Mouse (Mus musculus) adrenal gland, postnatal 14 days (tissue): Measurements from ENCODE around the gene Dera. TPM values are rescaled to one million over a fixed set of nuclear protein-coding genes. Genes with fewer than 3 reads are reported as not detected.

Experiments
- DNase-seq: peaks from one replicate; pipeline ENCODE4 v3.0.0; 2021; ENCODE audit warnings: mixed read lengths
- total RNA-seq: library from RNA; stranded (reverse); gene quantifications from 2 replicates; pipeline ENCODE4 v1.2.3, GENCODE M21; 2021

The Dera gene
- total RNA-seq, 1 experiment from 2014 or later = 28.9 TPM

DNA sequence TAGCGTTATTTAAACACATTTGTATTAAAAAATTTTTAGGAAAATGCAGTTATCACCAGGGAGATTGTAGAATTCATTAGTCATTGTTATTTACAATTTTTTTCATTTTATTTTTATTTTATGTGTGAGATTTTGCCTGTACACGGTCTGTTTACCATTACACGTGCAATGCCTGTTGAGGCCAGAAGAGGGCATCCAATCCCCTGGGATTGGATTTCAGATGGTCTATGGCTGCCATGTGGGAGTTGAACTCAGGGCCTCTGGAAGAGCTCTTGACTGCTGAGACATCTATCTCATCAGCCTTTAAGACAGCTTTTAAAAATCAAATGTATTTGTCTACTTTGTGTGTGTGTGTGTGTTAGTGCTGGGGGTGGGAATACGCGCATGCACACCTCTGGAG is 2.0 kb downstream of the Dera start:
- DNase-seq = peak; percentile 60

- DNase-seq = no peak
These were observed 3.5 kb downstream of the Dera start for GRCm38 (mm10) chr6:137757891-137758290.

- DNase-seq = no peak
These were observed 5.3 kb downstream of the Dera start for GRCm38 (mm10) chr6:137759681-137760080.

- no peak for DNase-seq
These were observed 6.6 kb downstream of the Dera start for GRCm38 (mm10) chr6:137760966-137761365.

DNA sequence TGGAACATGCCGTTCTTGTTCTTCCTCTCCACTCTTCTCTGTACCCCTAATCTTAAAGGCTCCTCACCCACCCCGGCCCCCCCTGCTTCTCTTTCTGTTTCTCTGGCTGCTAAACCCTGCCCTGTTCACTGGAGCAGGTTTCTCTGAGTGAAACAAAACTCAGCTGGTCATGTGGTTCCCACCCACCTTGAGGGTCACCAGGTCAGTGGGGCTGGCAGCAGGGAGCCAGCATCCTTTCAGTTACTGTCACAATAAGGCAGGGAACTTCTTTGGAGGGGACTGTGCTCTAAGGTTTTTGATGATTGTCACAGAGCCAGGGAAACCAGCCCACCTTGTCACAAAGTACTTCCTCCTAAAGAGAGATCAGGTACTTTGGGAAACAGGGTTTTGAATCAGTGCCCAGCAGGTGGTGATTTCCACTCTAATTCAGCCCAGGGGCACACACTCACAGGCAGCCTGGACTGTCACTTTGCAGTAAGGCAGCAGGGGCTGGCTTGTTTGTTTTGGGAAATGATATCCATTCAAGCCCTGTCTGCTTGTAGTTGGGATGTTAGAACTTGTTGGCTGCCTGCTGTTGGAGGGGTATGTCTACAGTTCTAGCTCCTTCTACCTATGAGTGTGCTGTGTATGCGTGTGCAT is 10.3 kb downstream of the Dera start:
- DNase-seq = no peak

- no peak for DNase-seq
These were observed 11.8 kb downstream of the Dera start for GRCm38 (mm10) chr6:137766177-137766576.

GRCm38 (mm10) chr6:137771621-137772250 is 17.4 kb downstream of the Dera start:
- DNase-seq = no peak

GRCm38 (mm10) chr6:137772918-137773636 is 18.7 kb downstream of the Dera start:
- no peak for DNase-seq

- no peak for DNase-seq
These were observed 19.3 kb downstream of the Dera start for GRCm38 (mm10) chr6:137773637-137774028.

GRCm38 (mm10) chr6:137774166-137774565 is 19.8 kb downstream of the Dera start:
- no peak for DNase-seq

DNA sequence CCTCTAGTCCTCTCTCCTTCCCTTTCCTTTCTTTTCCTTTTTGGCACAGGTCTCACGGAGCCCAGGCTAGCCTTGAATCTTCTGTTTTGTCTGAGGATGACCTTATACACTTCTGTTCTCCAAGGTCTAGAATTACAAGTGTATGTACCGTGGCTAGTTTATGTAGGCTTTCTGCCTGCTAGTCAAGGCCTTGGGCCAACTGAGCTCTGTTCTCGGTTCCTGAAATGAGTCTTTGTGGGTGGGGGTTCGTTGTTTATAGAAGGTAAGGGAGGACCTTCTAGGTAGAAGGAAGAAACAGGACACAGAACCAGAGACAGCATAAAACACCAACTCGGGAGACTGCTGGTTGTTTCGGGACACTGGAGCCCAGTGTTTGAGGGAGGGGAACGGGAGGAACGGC is 20.8 kb downstream of the Dera start:
- DNase-seq = no peak

- DNase-seq = no peak
These were observed 22.6 kb downstream of the Dera start for GRCm38 (mm10) chr6:137776981-137777380.

- no peak for DNase-seq
These were observed 29.7 kb downstream of the Dera start for GRCm38 (mm10) chr6:137783899-137784637.

DNA sequence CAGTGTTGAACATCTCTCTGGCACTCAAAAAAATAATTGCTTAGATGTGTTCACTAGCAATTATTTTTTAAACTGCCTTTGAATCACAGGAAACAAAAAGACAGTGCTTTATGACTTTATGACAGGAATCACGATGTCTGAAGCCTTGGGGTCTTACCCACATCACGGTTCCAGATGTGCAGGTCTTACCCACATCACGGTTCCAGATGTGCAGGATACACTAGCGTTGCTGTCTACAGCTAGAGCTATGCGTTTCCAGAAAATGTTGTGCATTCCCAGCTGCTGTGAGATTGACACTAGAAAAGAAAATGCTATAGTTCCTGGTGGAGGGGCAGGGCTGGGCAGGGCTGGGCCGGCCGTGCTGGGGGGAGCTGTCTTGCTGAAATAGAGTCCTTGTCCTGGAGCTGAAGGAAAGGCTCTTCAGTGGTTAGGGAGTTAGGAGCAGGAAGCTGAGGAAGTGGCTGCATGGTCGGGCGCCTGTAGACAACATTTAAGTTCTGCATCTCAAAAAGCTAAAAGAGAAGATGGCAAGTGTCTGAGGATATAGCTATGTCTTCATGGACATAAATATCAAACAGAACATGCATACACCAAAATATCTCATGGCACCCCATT is 34.7 kb downstream of the Dera start:
- no peak for DNase-seq

- DNase-seq = no peak
These were observed 35.3 kb downstream of the Dera start for GRCm38 (mm10) chr6:137789658-137790057.

DNA sequence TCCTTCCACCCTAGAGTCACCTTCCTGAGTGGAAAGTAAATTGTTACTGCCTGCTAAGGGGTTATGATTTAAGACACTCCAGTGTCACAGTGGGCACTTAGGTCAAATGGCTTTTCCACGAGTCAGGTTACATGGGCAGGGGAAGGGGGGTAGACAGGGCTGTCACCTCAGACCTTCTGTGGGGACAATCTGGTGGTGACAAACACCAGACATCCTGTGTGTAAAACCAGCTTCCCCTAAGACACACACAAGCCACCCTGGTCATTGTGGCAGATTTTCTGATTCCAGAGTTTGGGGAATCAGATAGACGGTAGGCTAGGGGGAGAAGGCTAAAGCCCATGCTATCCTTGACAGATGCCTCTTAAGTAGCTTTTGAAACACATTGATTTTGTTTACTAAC is 41.1 kb downstream of the Dera start:
- DNase-seq = no peak

DNA sequence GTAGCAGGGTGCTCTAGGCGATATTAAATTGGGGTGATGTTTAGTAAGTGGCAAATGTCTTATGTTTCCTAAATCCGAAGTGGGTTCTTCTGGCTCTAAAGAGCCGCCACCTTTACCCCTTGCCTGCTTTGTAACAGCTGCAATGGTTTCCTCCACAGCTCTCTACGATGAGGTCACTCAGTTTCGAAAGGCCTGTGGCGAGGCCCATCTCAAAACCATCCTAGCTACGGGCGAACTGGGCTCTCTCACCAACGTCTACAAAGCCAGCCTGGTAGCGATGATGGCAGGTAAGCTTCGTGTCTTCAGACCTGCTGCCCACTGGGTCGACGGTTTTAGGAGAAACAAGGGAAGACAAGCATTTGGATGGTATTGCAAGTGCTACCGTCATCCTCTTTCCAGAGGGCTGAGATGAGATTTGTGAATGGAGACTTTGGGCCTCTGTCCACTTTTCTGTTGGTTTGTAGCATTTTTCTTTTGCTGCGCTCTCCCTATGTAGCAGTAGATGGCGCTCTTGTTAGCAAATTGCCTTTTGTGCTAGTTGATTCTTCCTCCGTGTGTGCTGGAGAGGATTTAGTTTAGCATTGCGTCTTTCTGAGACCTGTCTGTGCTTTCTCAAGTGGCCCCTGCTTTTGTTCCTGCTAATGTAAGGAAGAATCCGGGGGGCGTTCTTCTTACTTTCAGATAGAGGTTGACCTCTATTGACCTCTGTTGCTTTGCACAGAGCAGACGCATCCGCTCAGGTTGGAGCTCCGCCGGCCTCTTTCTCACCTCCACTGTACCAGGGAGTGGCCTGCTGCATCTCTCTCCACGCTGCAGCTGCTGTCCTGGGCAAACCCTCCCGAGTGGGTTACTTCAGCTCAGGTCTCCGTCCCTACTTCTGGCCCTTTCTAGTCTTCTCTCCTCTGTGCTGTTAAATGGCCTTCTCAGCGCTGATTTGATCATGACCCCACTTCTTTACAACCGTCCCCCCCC is 42.5 kb downstream of the Dera start:
- DNase-seq = peak; percentile 34

DNA sequence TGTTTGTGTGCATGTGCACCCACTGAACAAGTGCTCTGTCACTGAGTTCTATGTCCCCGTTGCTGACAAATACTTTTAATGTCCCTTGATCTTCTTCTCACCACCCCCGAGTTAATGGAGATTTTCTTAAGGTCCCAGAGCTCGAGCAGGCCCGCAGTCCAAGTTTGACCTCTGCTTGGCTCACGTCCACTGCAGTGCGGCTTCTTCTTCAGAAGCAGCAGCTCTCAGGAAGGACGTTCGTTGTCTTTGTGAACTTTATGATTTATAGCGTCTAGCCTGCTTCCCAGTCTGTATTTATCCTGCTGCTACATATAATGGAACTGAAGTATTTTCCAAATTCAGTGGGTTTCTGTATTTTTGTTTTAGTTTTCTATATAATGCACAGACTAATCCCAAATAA is 44.9 kb downstream of the Dera start:
- DNase-seq = peak; percentile 31

DNA sequence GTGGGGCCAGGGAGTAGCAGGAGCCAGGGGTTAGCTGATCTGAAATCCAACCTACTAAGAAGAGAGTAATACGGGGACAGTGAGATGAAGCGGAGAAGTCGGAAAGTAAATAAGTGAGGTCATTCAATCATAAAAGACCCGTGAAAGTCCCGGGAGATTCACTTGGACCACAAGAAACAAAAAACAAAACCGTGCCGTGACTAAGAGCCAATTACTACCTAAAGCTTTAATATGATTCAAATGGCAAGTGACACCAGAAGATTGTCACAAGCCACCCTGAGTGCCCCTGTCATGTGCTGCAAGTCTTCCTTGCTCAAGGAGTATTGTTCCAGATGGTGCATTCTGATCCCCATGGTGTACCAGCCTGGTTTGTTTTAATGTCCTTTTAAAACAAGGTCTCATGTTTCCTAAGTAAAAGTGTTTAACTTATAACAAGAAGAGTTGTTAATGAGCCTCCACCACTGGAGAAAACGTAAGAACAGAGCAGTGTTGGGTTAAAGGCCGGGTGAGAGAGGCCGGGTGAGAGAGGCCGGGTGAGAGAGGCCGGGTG is 49.2 kb downstream of the Dera start:
- no peak for DNase-seq

- DNase-seq = no peak
These were observed 49.8 kb downstream of the Dera start for GRCm38 (mm10) chr6:137804121-137804520.

DNA sequence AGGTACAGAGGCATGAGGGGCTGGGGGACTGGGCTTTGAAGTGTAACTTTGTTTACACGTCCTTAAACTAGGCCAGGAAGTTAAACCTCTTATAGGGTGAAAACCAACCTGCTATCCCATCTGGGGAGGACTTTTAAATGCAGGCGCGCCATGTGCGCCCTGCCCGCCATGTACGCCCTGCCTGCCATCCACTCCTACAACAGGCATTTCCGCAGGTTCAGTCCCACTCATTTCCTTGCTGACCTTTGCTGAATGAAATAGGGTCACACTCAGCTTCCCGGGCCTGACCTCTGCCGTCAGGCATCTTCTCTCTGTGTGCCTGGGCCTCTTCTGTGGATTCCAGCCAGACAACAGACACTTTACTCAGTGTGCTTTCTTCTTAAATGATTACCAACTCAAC is 50.3 kb downstream of the Dera start:
- DNase-seq = no peak
